Mouse (Mus musculus) thymus, adult 2 months (tissue): ENCODE results near the gene B3galt4.

Source experiments
- CTCF ChIP-seq: fragments of 200-500 bp; IDR thresholded peaks from 2 replicates; pipeline ENCODE4 v1.5.1; 2012; ENCODE audit warnings: mild to moderate bottlenecking, control low read depth, low read length, moderate library complexity, borderline replicate concordance; ENCODE audit not compliant: control insufficient read depth, poor library complexity, insufficient read depth; ENCODE audit errors: extremely low read depth
- POLR2A ChIP-seq: fragments of 200-500 bp; IDR thresholded peaks from 2 replicates; pipeline ENCODE4 v1.6.1; 2012; ENCODE audit warnings: mild to moderate bottlenecking, low read length, control low read depth, moderate library complexity; ENCODE audit not compliant: control insufficient read depth, poor library complexity, insufficient read depth; ENCODE audit errors: extremely low read depth

GRCm38 (mm10) chr17:33936993-33937392 is 14.3 kb downstream of the B3galt4 start:
- TF ChIP-seq POLR2A (no peak), CTCF (no peak)
